Mouse (Mus musculus): Measurements from ENCODE around the gene Golph3l. TPM values are rescaled to one million over a fixed set of nuclear protein-coding genes. Genes with fewer than 3 reads are reported as not detected.

The Golph3l gene
- polyA plus RNA-seq, 1 experiment from 2014 or later, result 38.5 TPM

DNA sequence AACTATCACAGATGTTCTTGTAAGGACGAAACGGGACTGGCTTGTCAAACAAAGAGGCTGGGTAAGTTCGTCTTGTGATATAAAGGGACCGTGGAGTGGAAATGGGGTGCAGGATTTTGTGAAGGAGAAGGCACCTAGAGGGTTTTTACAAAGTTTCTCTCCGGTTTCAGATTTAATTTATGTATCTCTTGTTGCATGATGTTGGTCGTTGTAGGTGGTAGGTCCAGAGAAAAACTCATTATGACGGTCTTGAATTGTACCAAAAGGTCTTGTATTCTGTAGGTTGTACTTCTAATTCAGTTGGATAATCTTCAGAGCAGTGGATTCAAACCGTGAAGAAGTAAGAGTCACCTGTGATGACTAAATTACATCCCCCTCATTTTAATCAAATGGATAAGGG lies 71.2 kb downstream of the Golph3l start:
- H3K4me2 ChIP-seq (replicated peaks; ENCODE audit: low read depth, low read length), result peak overlapping the region; percentile 80
- peak overlapping the region; percentile 99 for H3K4me3 ChIP-seq (ENCODE audit: low read length)
- 2% methylated on average over 8 of the region's 8 CpGs for WGBS
- peaks cover 44% of the 10 kb centered on the region for H3K4me1 ChIP-seq (ENCODE audit: insufficient read depth, low read length)
- H3K27ac ChIP-seq (ENCODE audit: low read length), result peak overlapping the region; percentile 99
- H3K9ac ChIP-seq (replicated peaks; ENCODE audit: low read length), result peak overlapping the region; percentile 100
- H3K27me3 ChIP-seq (ENCODE audit: insufficient read depth, low read length), result no peaks in the 10 kb centered on the region
- ATAC-seq (ENCODE audit: low FRiP score, low TSS enrichment), result no peak
- H3K9me3 ChIP-seq (ENCODE audit: low read length), result no peaks in the 10 kb centered on the region
- H3K36me3 ChIP-seq (ENCODE audit: insufficient read depth, low read length), result peaks cover 33% of the 10 kb centered on the region

DNA sequence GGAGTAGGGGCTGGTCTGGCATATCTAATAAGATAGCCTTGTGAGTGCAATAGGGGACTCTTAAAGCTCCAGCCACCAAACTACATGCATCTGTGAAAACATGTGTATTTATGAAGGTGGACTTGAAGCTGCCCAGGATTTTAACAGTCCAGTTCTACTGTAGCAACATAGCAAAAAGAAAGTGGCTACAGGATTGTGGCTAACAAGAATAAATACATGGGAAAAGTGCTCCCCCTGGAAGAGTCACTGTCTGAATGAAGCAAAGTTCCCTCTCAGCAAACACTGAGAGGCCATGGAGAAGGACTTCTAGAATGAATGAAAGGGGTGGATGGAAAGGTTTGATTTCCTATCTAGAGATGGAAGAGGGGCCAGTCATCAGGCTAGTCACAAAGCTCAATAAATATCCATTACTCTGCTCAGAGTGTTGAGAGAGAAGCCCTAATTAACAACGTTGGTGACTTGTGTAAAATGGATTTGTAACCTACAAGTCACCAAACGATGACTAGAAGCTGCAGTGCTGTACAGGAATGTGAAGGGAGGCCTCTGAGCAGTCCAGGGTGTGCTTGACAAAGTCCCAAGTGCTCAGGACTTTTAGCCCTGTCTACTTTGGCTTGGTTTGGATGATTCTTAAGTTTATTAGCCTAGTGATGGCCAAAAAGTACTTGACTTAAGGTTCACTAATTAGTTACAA lies 72.2 kb downstream of the Golph3l start:
- Histone ChIP-seq H3K36me3 (ENCODE audit: insufficient read depth, low read length) (peaks cover 37% of the 10 kb centered on the region), H3K27me3 (ENCODE audit: insufficient read depth, low read length) (no peaks in the 10 kb centered on the region), H3K4me1 (ENCODE audit: insufficient read depth, low read length) (peaks cover 54% of the 10 kb centered on the region), H3K9me3 (ENCODE audit: low read length) (no peaks in the 10 kb centered on the region), H3K27ac (ENCODE audit: low read length) (0 out of 2 replicates have a peak overlapping the region, but pooled peaks have one; percentile 13), H3K4me2 (replicated peaks; ENCODE audit: low read depth, low read length) (peak overlapping the region; percentile 80), H3K9ac (replicated peaks; ENCODE audit: low read length) (peak overlapping the region; percentile 100), H3K4me3 (ENCODE audit: low read length) (peak overlapping the region; percentile 99)
- 20% methylated on average over 2 of the region's 2 CpGs for whole genome bisulfite sequencing
- no peak for ATAC-seq (ENCODE audit: low FRiP score, low TSS enrichment)

DNA sequence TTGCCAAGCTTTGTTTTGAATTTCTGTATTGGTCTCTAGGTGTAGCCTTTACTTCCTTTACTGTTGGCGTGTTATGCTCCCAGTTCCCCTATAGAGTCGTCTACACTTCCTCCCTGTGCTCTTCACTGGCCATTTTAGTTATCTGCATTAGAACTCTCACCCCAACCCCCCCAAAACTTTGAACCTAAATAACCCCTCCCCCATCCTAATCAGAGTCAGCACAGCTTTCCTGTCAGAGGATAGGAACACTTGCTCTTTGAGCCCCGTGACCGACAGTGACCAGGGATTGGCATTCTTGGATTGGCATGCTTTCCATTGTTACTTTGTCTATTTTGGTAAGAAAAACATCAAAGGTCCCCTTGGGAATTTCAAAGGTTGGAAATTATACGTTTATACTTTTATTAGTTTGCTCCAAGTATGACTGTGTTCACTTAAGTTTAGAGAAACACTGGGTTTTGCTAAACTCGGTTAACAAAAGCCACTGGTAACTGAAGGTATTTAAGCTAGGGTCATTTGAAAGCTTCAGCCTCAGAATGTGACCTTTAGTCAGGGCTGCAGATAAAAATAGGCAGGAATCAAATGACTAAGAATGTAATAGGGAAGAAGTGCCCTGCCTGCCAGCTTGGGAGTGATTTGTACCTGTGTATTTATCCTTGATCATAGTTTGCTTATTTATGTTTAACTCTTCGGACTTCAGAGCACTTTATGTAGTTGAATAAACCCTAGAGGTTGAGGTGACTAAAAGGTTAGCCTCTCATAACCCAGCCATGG lies 73.4 kb downstream of the Golph3l start:
- WGBS, result 38% methylated on average over 7 of the region's 7 CpGs
- Histone ChIP-seq H3K9me3 (ENCODE audit: low read length) (no peaks in the 10 kb centered on the region), H3K4me3 (ENCODE audit: low read length) (peak overlapping the region; percentile 23), H3K27me3 (ENCODE audit: insufficient read depth, low read length) (no peaks in the 10 kb centered on the region), H3K4me1 (ENCODE audit: insufficient read depth, low read length) (peaks cover 64% of the 10 kb centered on the region), H3K9ac (replicated peaks; ENCODE audit: low read length) (no peak overlapping the region), H3K27ac (ENCODE audit: low read length) (peak overlapping the region; percentile 22; the same call in 1 of the 2 replicates), H3K36me3 (ENCODE audit: insufficient read depth, low read length) (peaks cover 37% of the 10 kb centered on the region), H3K4me2 (replicated peaks; ENCODE audit: low read depth, low read length) (peak overlapping the region; percentile 32)
- ATAC-seq (ENCODE audit: low FRiP score, low TSS enrichment), result no peak

DNA sequence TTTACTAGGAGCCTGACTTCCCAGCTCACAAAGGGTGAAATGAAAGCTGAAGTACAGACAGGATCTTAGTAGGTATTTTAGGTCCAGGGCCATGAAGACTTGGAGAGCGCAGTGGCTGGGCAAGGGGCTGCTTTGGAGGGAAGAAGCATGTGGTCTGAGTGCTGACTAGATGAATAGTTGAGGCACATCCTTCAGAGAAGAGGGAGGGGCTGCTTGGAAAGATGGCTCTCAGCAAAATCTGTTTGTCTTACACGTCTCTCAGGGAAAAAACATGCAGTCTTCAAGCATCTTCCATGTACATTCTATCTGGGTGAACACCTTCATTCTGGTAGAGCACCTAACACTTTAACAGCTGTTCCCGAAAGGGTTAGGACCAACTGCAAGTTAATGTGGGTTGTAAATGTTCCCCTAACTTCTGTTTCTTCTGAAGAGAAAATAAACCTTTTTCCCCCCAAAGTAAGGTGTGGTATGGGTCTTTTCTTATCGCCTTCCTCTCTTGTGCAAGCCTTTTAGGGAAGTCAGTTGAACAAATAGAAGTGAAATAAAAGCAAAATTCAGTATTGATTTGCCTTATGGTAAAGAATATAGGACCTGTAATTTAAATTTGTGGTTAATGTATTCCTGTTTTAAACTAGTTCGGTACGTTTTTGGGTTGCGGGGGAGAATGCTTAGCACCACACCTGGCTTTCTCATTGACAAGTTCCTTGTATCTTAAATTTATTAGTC lies 74.2 kb downstream of the Golph3l start:
- ATAC-seq (ENCODE audit: low FRiP score, low TSS enrichment), result no peak

DNA sequence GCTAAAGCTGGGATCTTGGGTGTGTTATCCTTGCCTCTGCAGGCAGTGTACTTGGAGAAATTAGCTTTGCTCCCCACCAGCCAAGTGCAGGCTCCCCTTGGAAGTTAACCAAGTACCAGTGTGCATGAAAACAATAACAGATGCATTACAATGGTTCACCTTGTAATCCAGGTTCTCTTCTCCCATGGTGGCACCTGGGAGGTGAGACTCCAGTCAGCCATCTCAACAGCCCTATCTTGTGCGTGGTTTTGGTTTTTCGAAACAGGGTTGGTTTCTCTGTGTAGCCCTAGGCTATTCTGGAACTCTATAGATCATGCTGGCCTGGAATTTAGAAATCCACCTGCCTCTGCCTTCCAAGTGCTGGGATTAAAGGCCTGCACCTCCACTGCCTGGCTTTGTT lies 74.8 kb downstream of the Golph3l start:
- Histone ChIP-seq H3K9ac (replicated peaks; ENCODE audit: low read length) (no peak overlapping the region), H3K36me3 (ENCODE audit: insufficient read depth, low read length) (peaks cover 37% of the 10 kb centered on the region), H3K4me2 (replicated peaks; ENCODE audit: low read depth, low read length) (no peak overlapping the region), H3K27ac (ENCODE audit: low read length) (peak overlapping the region; percentile 5; the same call in 1 of the 2 replicates), H3K4me1 (ENCODE audit: insufficient read depth, low read length) (peaks cover 77% of the 10 kb centered on the region), H3K27me3 (ENCODE audit: insufficient read depth, low read length) (no peaks in the 10 kb centered on the region), H3K9me3 (ENCODE audit: low read length) (no peaks in the 10 kb centered on the region), H3K4me3 (ENCODE audit: low read length) (no peak overlapping the region)
- ATAC-seq (ENCODE audit: low FRiP score, low TSS enrichment), result no peak
- WGBS, result 79% methylated on average over 2 of the region's 2 CpGs

More for the DNA sequence above, 74.2 kb downstream of the Golph3l start:
- peak overlapping the region; percentile 32 for H3K4me2 ChIP-seq (replicated peaks; ENCODE audit: low read depth, low read length)
- H3K9me3 ChIP-seq (ENCODE audit: low read length), result no peaks in the 10 kb centered on the region
- H3K36me3 ChIP-seq (ENCODE audit: insufficient read depth, low read length), result peaks cover 37% of the 10 kb centered on the region
- whole genome bisulfite sequencing, result 72% methylated on average over 7 of the region's 7 CpGs
- H3K9ac ChIP-seq (replicated peaks; ENCODE audit: low read length), result no peak overlapping the region
- peaks cover 71% of the 10 kb centered on the region for H3K4me1 ChIP-seq (ENCODE audit: insufficient read depth, low read length)
- peak overlapping the region; percentile 2; the same call in 1 of the 2 replicates for H3K4me3 ChIP-seq (ENCODE audit: low read length)
- no peaks in the 10 kb centered on the region for H3K27me3 ChIP-seq (ENCODE audit: insufficient read depth, low read length)
- peak overlapping the region; percentile 22; the same call in 1 of the 2 replicates for H3K27ac ChIP-seq (ENCODE audit: low read length)

DNA sequence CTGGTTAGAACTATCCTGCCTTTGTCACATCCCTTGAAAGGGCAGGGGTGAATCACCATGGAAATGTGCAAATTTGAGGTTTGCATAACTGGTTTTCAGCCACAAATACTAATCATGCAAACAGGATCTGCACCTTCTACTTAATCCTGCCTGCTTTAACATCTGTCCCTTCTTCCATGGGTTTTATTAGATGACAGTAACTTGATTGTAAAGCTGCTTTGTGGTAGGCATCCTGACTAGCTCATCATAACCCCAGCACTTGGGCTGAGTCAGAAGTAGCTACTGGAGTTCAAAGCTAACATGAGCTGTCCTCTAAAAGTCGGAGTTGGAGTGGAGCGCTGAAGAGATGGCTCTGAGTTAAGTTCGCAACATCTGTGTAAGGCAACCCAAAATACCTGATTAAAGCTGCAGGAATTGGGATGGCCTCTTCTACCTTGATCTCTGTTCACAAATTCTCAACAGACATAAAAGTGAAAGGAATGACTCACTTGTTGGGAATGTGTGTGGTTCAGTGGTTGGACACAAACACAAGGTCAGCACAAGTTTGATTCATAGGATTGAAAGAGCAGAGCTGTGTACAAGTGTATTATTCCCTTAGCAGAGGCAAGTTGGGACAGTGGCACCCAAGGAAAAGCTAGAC lies 75.4 kb downstream of the Golph3l start:
- H3K4me3 ChIP-seq (ENCODE audit: low read length), result no peak overlapping the region
- no peaks in the 10 kb centered on the region for H3K27me3 ChIP-seq (ENCODE audit: insufficient read depth, low read length)
- peaks cover 37% of the 10 kb centered on the region for H3K36me3 ChIP-seq (ENCODE audit: insufficient read depth, low read length)
- peaks cover 81% of the 10 kb centered on the region for H3K4me1 ChIP-seq (ENCODE audit: insufficient read depth, low read length)
- no peak overlapping the region for H3K4me2 ChIP-seq (replicated peaks; ENCODE audit: low read depth, low read length)
- H3K9ac ChIP-seq (replicated peaks; ENCODE audit: low read length), result no peak overlapping the region
- H3K27ac ChIP-seq (ENCODE audit: low read length), result peak overlapping the region; percentile 5
- no peaks in the 10 kb centered on the region for H3K9me3 ChIP-seq (ENCODE audit: low read length)
- no peak for ATAC-seq (ENCODE audit: low FRiP score, low TSS enrichment)
- 91% methylated on average over 3 of the region's 3 CpGs for WGBS

DNA sequence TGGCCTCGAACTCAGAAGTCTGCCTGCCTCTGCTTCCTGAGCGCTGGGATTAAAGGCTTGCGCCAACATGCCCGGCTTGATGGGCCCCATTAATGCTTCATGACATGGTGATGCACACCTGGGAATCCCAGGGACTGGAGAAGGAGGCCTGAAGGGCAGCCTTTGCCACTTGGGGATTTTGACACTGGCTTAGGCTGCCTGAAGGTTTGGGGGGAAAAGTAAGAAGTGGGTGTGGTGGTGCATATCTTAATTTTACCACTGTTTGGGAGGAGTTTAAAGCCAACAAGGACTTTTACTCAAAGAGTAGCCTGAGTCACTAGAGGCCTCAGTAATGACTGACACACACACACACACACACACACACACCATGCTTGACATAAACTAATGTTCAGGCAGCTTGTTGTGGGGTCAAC lies 76.2 kb downstream of the Golph3l start:
- H3K36me3 ChIP-seq (ENCODE audit: insufficient read depth, low read length), result peaks cover 43% of the 10 kb centered on the region

DNA sequence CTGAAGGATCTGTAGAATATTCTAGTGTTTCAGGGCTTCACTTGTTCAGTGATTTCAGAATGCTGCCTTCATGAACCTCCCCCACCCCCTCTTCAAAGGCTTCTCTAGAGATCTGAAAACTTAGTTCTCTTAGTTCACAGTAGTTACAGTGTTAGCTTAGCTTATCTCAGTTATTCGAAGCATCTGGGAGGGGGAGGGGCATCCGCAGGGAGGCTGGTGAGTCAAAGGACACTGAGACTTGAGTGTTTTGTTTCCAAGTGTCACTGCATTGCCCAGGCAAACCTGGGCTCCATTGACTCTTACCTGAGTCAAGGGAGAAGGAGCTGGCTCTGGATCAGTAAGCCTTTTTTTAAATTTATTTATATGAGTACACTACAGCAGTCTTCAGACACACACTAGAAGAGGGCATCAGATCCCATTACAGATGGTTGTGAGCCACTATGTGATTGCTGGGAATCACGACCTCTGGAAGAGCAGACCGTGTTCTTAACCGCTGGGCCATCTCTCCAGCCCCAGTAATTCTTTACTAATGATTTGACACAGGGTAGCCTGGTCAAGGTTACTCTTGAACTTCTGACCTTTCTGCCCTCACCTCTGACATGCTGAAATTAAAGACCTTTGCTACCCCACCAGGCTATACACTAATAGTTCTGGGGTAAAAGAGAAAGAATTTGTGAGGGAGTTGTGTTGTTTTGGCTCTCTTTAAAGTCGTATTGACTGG lies 77.5 kb downstream of the Golph3l start:
- peaks cover 69% of the 10 kb centered on the region for H3K4me1 ChIP-seq (ENCODE audit: insufficient read depth, low read length)
- H3K4me2 ChIP-seq (replicated peaks; ENCODE audit: low read depth, low read length), result no peak overlapping the region
- H3K9me3 ChIP-seq (ENCODE audit: low read length), result no peaks in the 10 kb centered on the region
- 29% methylated on average over 6 of the region's 6 CpGs for WGBS
- H3K27ac ChIP-seq (ENCODE audit: low read length), result peak overlapping the region; percentile 19; the same call in 1 of the 2 replicates
- H3K27me3 ChIP-seq (ENCODE audit: insufficient read depth, low read length), result no peaks in the 10 kb centered on the region
- ATAC-seq (ENCODE audit: low FRiP score, low TSS enrichment), result no peak
- no peak overlapping the region for H3K9ac ChIP-seq (replicated peaks; ENCODE audit: low read length)
- H3K36me3 ChIP-seq (ENCODE audit: insufficient read depth, low read length), result peaks cover 33% of the 10 kb centered on the region
- no peak overlapping the region for H3K4me3 ChIP-seq (ENCODE audit: low read length)

More for the DNA sequence above, 76.2 kb downstream of the Golph3l start:
- Histone ChIP-seq H3K4me3 (ENCODE audit: low read length) (no peak overlapping the region), H3K9me3 (ENCODE audit: low read length) (no peaks in the 10 kb centered on the region), H3K27me3 (ENCODE audit: insufficient read depth, low read length) (no peaks in the 10 kb centered on the region), H3K9ac (replicated peaks; ENCODE audit: low read length) (no peak overlapping the region), H3K4me1 (ENCODE audit: insufficient read depth, low read length) (peaks cover 81% of the 10 kb centered on the region), H3K4me2 (replicated peaks; ENCODE audit: low read depth, low read length) (no peak overlapping the region), H3K27ac (ENCODE audit: low read length) (peak overlapping the region; percentile 3; the same call in 1 of the 2 replicates)
- 85% methylated on average over 4 of the region's 4 CpGs for WGBS
- no peak for ATAC-seq (ENCODE audit: low FRiP score, low TSS enrichment)

DNA sequence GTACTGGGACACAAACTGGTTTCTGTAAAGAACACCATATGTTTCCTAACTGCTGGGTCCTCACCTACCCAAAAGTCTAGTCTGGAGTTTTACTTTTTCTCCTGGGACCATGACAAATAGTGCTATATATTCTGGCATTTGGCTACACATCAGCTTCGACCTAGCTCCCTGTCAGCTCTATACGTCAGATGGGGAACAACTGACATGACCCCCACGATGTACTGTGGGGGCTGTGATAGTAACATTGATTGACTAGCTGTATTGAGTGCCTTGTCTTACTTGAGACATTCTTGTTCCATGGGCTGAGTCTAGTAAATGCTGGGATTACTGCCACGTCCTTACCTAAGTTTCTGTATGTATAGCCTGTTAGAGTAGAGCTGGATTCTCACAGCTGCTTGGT lies 78.8 kb downstream of the Golph3l start:
- peak overlapping the region; percentile 11; the same call in 1 of the 2 replicates for H3K4me2 ChIP-seq (replicated peaks; ENCODE audit: low read depth, low read length)
- peaks cover 67% of the 10 kb centered on the region for H3K4me1 ChIP-seq (ENCODE audit: insufficient read depth, low read length)
- H3K27me3 ChIP-seq (ENCODE audit: insufficient read depth, low read length), result no peaks in the 10 kb centered on the region
- H3K9ac ChIP-seq (replicated peaks; ENCODE audit: low read length), result peak overlapping the region; percentile 44
- peaks cover 25% of the 10 kb centered on the region for H3K36me3 ChIP-seq (ENCODE audit: insufficient read depth, low read length)
- peak overlapping the region; percentile 92 for H3K27ac ChIP-seq (ENCODE audit: low read length)
- WGBS, result 51% methylated on average over 4 of the region's 4 CpGs
- no peaks in the 10 kb centered on the region for H3K9me3 ChIP-seq (ENCODE audit: low read length)
- no peak overlapping the region for H3K4me3 ChIP-seq (ENCODE audit: low read length)
- no peak for ATAC-seq (ENCODE audit: low FRiP score, low TSS enrichment)
